Mouse (Mus musculus) thymus, postnatal 36 days (tissue): ENCODE measurements around the gene Ccndbp1.
A peak's percentile ranks its signal among the peaks of the same experiment; 100 is the strongest.
"Not testable (repeated sequence)": the region's sequence is repeated elsewhere in the genome, so short reads cannot be mapped to it uniquely, and the experiment has no call there.

ENCODE experiments used
- DNase-seq, 2 experiments: peaks; one replicate each; pipeline ENCODE4 v3.0.0; 2022; ENCODE audit warnings: mixed read lengths in 2 of 2

Ccndbp1 gene

DNA sequence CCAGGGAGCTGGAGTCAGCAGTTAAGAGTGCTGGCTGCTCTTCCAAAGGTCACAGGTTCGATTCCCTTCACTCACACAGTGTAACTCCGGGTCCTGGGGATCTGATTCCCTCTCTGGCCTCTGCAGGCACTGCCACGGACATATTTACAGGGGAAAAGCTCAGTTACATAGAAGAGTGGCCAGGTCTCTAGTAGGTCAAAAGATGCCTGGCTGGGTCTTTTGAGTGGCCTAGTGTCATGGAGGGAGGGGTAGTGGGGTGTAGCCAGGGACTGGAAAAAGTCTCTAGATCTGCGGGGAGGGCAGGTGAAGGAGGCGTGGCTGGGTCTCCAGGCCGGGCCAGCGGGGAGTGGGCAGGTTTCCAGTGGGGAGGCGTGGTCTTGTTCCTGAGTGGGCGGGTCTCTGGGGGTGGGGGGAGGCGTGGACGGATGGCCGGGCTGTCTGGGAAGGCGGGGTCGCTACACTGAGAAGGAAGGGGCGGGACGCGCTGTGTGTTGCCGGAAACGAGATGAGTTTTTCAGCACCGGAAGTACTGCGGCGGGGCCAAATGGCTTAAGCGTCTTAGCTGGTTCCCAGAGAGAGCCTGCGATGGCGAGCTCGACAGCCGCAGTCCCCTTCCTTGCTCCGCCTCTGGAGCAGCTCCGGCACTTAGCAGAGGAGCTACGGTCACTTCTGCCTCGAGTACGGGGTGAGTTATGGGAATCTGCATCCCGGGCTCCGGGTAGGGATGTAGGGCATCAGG, at the start of gene Ccndbp1:
Ccndbp1 (plus strand) TSS at position 479 of the 739 bp plus-strand sequence.
- DNase-seq, result peak; percentile 86 to 90

DNA sequence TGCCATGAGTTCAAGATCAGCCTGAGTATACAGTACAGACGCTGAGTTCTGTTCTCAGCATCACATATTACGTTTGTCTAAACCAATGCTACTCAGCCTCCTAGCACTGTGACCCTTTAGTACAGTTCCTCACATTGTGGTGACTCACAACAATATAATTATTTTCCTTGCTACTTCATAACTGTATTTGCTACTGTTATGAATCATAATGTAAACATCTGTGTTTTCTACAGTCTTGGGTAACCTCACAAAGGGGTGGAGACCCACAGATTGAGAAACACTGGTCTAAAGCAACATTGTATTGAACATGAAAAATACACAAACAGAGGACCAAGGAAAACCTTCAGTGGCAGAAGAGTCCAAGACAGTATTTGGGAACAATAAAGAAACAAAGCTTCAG, 48.8 kb upstream of the Ccndbp1 start:
- DNase-seq, result no peak

DNA sequence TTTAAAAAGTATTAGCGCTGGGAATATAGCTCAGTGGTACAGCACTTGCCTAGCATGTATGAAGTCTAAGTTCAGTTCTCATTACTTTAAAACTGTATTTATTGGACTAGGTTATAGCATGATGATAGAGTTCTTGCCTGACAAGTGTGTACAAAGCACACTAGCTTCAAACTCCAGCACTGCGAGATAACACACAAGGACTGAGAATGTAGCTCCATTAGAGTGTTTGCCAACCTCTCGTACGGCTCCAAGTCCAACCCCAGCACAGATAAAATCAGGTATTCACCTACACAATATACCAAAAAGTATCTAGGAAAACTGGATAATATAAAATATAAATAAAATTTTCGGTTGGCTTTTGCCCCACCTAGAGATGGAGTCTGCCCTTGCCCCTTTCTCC, 48.4 kb upstream of the Ccndbp1 start:
- no peak for DNase-seq

DNA sequence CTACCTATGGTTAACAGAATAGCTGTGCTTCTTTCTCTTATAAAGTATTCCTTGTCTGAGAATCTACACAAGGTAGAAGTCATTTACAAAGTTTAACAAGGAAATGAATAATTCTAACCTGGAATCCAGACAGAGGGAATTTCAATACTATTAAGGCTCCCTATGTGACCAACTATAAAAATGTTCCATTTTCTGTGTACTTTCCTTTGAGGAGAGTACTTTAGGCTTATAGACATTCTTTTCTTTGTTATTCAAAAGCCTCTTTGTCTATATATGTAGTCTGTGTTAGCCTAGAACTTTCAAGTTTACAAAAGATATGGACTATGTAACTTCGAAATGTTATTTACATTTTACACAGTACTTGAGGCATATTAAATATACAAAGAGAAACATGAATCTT, 47.9 kb upstream of the Ccndbp1 start:
- no peak for DNase-seq

DNA sequence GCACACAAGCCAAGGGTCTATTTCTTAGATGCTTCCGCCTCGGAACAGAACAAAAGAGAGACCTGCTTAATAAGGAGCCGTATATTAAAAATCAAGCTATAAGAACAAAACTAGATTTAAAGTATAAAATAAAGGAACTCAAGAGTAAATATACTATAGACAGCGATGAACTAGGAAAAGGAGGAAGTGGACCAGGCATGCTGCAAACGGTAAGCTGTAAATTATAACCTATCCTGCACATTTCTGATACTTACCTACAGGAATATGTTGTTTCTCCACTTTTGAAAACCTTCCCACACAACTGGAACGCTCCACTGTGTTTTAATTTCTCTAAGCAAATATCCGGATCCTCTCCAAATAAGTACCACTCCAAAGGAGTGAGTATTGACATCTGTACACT, 45.1 kb upstream of the Ccndbp1 start:
- no peak for DNase-seq

DNA sequence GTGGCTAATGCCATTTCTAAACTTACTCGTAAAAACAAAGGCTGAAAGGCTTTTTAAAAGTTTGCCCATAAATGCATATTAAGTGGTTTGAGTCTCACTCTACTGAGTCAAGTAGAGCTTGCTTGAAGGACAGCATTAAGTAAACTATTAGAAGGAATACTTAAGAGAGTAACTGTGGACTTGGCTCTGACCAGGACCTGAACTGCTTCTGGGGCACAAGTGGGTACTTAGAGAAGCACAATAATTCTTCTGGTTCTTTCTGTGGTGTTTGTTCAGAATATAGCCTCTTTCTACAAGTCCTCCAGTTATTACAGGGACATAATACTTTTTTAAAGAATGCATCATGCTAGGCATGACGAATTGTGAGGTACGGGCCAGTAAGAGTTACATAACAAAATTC, 42.7 kb upstream of the Ccndbp1 start:
- no peak for DNase-seq

DNA sequence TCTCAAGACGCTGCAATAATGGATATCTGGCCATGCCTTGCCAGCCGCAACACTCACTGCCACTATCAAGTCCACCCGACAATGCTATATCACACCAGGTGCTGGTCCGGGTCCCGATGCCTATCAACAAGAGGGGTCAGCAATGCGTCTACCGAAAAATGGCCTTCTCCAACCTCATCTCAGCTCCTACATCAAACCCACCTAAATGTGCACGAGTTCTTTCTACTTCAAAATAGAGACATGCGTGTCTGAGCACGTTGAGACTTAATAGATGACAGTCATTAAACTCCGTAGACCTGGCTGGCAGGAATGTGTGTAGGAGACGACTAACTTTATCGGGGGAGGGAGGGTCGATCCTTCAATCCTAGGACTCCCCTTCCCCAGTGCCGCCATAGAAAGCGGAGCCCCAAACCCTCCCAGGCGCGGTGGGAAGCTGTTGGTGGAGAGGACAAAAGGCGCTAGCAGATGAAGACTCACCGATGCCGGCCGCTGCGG, 38.1 kb upstream of the Ccndbp1 start:
- DNase-seq, result peak in 1 of 2 experiments; percentile 14

DNA sequence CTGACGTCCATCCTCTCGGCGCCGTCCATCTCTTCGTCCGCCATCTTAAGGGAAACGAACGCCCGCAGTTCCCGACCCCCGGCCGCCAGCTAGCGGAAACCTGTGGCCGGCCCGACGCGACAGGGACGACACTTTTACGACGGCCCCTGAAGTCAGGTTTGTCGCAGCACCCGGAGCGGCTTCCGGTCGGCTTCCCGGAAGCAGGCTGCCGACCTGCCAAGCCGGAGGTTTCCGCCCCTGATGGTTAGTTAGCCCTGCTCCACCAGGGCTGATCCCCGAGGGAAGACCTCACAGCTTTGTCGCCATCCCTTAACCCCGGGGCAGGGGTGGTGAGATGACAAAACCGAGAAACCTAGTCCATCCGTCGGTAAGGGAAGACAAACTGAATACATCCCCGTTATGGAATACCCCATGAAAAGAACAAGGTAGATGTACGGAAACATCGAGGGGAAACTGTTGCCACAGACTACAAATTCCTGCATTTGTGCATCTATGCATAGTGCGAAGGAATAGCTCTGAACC, 37.6 kb upstream of the Ccndbp1 start, which contains the start of gene Ubr1:
Ubr1 (minus strand) TSS at position 157 of the 522 bp plus-strand sequence.
- peak; percentile 86 to 89 for DNase-seq

DNA sequence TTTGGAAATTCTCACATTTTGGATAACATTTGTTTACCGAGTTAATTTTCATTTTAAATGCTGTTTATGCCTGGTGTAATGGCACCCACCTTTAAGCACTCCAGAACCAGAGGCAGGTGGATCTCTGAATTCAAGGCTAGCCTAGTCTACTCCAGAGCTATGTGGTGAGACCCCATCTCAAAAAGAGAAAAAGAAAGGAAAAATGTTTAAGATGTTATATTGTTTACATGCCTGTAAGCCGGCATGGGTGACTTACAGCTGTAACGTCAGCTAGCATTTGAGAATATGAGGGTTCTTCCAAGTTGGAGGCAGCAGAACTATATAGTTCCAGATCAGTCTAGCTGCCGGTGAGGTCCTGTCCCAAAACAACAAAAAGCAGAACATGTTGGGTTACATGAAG, 36.4 kb upstream of the Ccndbp1 start:
- DNase-seq, result no peak

DNA sequence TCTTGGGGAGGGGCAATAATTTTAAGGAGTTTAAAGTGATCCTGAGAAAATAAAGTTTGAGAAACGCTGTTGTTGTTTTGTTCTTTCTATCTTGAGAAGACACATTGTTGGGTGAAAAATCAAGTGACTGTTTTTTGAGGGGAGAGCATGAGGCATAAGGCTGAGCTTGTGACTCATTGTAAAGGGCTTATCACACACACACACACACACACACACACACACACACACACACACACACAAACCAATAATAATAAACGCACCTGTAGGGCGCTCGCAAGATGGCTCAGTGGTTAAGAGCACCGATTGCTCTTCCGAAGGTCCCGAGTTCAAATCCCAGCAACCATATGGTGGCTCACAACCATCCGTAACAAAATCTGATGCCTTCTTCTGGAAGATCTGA, 35.9 kb upstream of the Ccndbp1 start:
- not testable (repeated sequence) for DNase-seq

DNA sequence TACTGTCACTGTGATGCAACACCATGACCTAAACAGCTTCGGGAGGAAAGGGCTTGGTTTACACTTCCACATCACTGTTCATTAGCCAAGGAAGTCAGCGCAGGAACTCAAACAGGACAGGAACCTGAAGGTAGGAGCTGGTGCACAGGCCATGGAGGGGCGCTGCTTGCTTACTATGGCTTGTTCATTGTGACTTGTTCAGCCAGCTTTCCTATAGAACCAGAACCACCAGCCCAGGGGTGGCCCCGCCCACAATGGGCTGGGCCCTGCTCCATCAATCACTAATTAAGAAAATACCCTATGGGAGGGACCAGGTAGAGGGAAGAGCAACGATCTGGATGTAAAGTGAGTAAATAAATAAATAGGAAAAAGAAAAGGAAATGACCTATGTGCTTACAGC, 35.2 kb upstream of the Ccndbp1 start:
- no peak for DNase-seq

DNA sequence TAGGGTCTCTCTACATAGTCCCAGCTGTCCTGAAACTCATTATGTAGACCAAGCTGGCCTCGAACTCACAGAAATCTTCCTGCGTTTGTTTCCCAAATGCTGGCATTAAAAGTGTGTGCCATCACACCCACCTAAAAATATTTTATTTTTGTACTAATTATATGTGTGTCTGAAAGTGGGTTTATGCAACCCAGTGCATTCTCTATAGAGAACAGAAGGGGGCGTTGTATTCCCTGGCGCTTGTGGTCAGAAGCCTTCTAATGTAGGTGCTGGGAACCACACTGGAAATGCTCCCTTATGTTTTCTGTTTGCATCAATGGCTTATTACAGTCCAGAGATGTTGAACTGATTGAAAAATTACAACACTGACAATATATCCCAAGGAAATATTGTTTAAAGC, 31.9 kb upstream of the Ccndbp1 start:
- DNase-seq, result no peak

DNA sequence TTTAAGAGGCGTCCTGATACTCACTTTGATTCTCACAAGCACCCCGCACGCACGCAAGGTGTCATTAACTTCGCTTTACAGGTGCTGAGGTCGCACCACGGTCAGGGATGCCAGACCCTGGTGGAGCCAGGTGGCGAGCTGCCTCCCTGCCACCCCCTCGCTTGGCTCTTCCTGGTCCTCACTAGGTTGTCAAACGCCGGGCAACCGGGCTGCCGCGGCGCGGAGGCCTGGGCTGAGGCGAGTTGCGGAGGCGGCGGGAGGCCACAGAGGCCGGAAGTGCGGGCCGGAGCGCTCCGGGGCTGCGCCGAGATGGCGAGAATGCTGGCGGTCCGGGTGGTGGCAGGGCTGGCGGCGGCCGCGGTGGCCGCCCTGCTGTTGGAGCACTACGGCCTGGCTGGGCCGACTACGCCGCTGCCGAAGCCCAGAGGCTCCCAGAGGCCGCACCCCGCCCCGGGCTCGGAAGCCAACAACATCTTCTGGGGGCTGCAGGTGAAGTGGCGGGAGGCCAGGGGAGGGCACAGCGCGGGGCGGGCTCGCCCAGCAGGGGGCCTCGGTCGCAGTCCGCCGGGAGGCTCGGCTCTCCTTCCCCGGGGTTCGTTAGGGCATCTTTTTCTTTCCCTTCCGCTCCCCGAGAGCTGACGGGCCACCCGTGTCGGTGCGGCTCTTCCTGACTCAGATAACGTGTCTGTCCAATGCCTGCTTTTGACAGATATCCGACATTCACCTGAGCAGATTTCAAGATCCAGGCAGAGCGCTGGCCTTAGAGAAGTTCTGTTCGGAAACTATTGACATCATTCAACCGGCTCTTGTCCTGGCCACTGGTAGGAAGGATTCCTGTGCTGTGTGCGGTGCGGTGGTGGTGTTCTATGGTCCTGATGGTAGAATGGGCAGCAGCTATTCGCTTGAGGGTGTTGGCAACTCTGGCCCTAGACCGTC, 30.9 kb upstream of the Ccndbp1 start, which contains the start of gene Tmem62:
Tmem62 (plus strand) TSS at position 28 of the 936 bp plus-strand sequence.
- DNase-seq, result peak; percentile 80 to 81

DNA sequence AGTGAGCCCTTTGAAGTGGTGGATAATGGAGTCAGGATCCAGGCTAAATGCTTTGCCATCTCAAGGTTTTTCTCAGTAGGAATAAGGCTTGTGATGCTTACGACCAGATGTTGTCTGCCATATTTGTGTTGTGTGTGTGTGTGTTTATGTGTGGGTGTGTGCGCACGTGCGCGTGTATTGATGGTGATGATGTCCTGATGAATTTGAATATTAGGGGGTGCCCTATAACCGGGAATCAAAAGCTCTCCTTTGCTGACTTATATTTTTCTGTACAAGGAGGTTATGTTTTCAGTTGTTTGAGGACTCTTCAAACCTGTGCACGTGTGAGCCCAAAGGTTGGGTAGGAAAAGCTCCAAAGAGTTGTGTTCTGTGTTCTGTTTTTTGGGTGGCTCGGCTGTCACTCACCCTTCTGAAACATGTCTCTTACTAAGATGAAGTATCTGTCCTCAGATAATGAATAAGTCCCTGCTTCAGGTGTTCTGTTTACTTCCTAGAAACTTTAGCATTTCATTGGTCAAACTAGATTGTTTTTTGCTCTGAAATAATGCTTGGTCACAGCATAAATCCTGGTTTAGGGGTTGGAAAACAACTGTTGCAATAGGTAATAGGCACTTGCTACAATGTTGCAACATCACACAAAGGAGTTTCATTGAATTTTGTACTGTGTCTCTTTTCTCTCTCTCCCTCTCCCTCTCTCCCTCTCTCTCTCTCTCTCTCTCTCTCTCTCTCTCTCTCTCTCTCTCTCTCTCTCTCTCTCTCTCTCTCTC, 30.1 kb upstream of the Ccndbp1 start:
- DNase-seq, result no peak

DNA sequence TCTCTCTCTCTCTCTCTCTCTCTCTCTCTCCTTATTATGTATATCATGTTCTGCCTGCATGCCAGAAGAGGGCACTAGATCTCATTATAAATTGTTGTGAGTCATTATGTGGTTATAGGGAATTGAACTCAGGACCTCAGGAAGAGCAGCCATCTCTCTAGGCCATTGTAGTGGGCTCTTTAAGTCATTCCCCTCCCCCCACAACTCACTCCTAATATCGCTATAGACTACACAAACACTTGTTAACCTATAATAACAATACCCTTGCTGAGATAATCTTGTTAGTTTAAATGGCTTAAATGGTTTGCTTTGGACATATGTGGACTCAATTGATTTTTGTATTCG, 29.5 kb upstream of the Ccndbp1 start:
- no peak for DNase-seq

DNA sequence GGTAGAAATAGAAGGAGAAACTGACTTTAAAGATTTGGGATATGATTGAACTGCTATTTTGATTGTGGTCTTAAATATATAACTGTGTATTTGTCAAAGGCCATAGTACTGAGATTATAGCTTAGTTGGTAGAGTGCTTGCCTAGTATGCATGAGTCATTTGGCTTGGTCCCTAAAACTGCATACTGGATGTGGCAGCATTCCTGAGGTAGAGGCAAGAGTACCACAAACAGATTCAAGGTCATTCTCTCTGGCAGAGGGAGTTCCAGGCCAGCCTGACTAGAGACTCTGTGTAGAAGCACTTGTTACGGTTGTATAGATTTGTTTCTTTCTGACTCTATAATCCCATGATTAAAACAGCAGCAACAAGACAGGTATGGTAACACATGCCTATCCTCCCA, 28.4 kb upstream of the Ccndbp1 start:
- DNase-seq, result no peak

DNA sequence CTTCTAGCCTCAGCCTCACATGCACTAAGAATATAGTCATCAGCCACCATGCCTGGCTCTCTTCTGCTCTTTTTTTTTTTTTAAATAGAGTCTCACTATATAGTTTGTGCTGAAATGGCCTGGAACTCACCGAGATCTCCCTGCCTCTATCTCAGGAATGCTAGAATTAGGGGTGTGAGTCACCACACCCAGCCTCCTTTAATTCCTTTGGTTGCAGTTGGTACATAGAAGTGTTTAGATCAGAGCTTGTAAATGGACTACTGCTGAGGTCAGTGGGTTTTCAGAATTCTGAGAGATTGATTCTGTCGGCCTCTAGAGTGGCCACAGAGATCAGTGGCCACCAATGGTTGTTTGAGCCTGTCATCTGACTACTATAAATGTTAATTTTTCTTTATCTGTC, 27.3 kb upstream of the Ccndbp1 start:
- no peak for DNase-seq

DNA sequence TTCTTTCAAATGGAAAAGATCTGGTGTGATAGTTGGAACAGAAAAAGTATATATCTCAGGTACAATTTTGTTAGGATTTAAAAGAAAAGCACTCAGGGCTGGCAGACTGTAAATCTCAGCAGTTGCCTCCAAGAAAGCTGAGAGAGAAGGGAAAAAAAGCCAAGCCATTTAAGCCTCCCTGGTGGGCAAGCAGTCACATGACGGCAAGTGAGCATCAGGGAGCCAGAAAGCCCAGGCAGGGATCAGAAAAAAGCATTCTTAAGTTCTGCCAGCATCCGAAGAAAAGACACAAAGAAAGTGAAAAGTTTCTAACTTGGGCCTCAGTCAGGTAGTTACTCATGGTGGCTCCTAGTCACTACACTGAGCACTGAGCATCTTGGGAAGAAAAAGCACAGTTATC, 24.6 kb upstream of the Ccndbp1 start:
- no peak for DNase-seq

DNA sequence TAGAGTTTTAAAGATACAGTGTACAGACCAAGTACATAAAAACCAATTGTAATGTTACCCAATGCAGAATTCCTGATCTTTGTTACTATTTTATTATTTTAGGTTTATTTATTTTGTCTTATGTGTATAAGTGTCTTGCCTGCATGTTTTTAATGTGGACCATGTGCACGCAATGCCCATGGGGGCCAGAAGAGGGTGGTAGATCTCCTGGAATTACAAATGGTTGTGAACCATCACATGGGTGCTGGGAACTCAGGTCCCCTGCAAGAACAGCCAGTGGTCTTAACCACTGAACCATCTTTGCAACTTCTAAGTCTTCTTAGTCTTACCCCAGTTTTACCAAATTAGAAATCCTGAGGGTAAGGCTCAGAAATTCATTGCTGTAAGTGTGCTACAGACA, 23.0 kb upstream of the Ccndbp1 start:
- DNase-seq, result peak in 1 of 2 experiments; percentile 19

DNA sequence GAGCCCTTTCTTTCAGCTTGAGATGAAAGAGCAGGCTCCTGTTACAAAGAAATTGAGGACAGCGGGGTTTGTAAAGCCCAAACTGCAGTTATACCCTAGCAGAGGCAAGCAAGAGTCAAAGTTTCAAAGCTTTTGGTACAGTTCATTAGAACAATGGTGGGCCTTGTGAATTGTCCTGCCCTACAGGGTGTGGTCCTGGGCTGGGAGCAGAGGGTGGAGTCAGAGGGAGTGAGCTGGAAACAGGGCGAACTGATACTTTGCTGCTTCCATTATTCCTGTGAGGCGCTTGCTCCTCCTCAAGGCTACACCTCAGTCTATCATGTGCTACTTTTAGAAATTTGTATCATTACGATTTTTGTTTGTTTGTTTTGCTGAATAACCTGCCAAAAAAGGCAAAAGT, 17.0 kb upstream of the Ccndbp1 start:
- no peak for DNase-seq

DNA sequence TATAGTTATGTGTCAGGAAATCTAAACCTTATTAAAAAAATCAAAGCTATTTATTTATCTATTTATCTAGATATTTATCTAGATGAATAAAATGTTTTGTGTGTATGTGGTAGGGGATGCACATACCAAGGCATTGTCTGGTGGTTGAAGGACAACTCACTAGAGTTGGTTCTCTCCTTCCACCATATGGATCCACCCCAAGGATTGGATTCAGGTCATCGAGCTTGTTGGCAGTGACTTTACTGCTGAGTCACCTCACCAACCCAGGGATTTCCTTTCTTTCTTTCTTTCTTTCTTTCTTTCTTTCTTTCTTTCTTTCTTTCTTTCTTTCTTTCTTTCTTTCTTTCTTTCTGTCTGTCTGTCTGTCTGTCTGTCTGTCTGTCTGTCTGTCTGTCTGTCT, 11.6 kb upstream of the Ccndbp1 start:
- not testable (repeated sequence) for DNase-seq

DNA sequence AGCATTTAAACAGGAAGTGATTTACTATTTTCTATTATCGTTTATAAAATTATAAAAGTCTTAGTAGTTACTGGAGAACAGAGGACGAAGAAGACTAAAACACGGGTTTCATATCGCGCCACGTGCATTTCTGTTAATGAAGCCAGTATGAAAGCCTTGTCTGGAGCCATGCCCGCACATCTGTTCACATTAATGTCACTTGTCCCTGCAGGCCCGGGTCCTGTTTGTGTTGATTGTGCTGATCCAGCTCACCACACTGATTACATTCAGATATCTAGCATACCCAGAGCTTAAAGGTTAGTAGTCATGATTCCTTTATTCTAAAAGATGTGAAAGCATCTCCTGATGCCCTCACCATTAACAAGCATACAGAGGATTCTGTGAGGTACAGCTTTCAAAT, 9.3 kb upstream of the Ccndbp1 start:
- DNase-seq, result no peak

DNA sequence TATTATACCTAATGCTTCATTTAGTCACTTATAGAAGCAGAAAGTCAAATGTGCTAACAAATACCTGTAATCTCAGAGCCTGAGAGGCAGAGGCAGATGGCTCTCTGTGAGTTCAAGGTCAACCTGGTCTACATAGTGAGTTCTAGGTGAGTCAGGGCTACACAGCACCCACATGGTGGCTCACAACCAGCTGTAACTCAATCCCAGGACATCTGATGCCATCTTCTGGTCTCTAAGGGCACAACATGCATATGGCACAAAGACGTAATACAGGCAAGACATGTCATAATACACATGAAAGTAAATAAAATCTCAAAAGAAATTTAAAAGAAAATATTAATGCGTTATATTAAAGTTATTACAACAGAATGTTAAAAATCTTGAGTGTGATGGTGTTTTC, 4.6 kb upstream of the Ccndbp1 start:
- no peak for DNase-seq
